Mouse (Mus musculus): ENCODE measurements at regions not wholly inside any gene's neighbourhood (a gene's known extent, or its start where the extent isn't known, plus 50 kb on each side); places are given as distances from the start of the nearest gene placed in this dataset.
A peak's percentile ranks its signal among the peaks of the same experiment; 100 is the strongest.

GRCm38 (mm10) chr6:117237096-117237495 is 68.8 kb downstream of the Cxcl12 start:
- no peak for DNase-seq (ENCODE audit: low spot score)

- DNase-seq (ENCODE audit: low spot score): no peak
These were observed 72.9 kb downstream of the Cxcl12 start for GRCm38 (mm10) chr6:117241206-117241605.

- DNase-seq (ENCODE audit: low spot score): no peak
These were observed 77.1 kb downstream of the Cxcl12 start for GRCm38 (mm10) chr6:117245398-117245797.

- DNase-seq (ENCODE audit: low spot score): no peak
These were observed 77.5 kb downstream of the Cxcl12 start for GRCm38 (mm10) chr6:117245849-117246248.

- DNase-seq (ENCODE audit: low spot score): peak; percentile 42
These were observed 81.0 kb downstream of the Cxcl12 start for GRCm38 (mm10) chr6:117249230-117249921.

GRCm38 (mm10) chr6:117250051-117250450 is 81.7 kb downstream of the Cxcl12 start:
- no peak for DNase-seq (ENCODE audit: low spot score)

GRCm38 (mm10) chr6:117251383-117251925 is 83.1 kb downstream of the Cxcl12 start:
- no peak for DNase-seq (ENCODE audit: low spot score)

- DNase-seq (ENCODE audit: low spot score): no peak
These were observed 84.0 kb downstream of the Cxcl12 start for GRCm38 (mm10) chr6:117252361-117252760.

- DNase-seq (ENCODE audit: low spot score): no peak
These were observed 84.7 kb downstream of the Cxcl12 start for GRCm38 (mm10) chr6:117253036-117253435.

- no peak for DNase-seq (ENCODE audit: low spot score)
These were observed 85.4 kb downstream of the Cxcl12 start for GRCm38 (mm10) chr6:117253586-117254330.

GRCm38 (mm10) chr6:117254620-117255228 is 86.4 kb downstream of the Cxcl12 start:
- no peak for DNase-seq (ENCODE audit: low spot score)

- DNase-seq (ENCODE audit: low spot score): no peak
These were observed 87.2 kb downstream of the Cxcl12 start for GRCm38 (mm10) chr6:117255399-117256098.

GRCm38 (mm10) chr6:117256099-117256471 is 87.8 kb downstream of the Cxcl12 start:
- DNase-seq (ENCODE audit: low spot score): no peak

- no peak for DNase-seq (ENCODE audit: low spot score)
These were observed 89.3 kb downstream of the Cxcl12 start for GRCm38 (mm10) chr6:117257591-117257990.

- DNase-seq (ENCODE audit: low spot score): no peak
These were observed 99.6 kb downstream of the Cxcl12 start for GRCm38 (mm10) chr6:117267906-117268305.

- DNase-seq (ENCODE audit: low spot score): no peak
These were observed 100.0 kb downstream of the Cxcl12 start for GRCm38 (mm10) chr6:117268376-117268775.

- DNase-seq (ENCODE audit: low spot score): no peak
These were observed 101.9 kb downstream of the Cxcl12 start for GRCm38 (mm10) chr6:117270261-117270660.

- no peak for DNase-seq (ENCODE audit: low spot score)
These were observed 103.4 kb downstream of the Cxcl12 start for GRCm38 (mm10) chr6:117271562-117272226.

GRCm38 (mm10) chr6:117272227-117272955 is 104.1 kb downstream of the Cxcl12 start:
- DNase-seq (ENCODE audit: low spot score): no peak

- DNase-seq (ENCODE audit: low spot score): no peak
These were observed 107.6 kb downstream of the Cxcl12 start for GRCm38 (mm10) chr6:117275915-117276314.

GRCm38 (mm10) chr6:117276850-117277249 is 108.5 kb downstream of the Cxcl12 start:
- no peak for DNase-seq (ENCODE audit: low spot score)

Measured in embryo, embryonic 10.5 days (tissue).